Mouse (Mus musculus): Measurements from ENCODE around the gene Cpa4. TPM values are rescaled to one million over a fixed set of nuclear protein-coding genes. Genes with fewer than 3 reads are reported as not detected.

The Cpa4 gene
- total and polyA plus RNA-seq, 3 experiments = not detected

DNA sequence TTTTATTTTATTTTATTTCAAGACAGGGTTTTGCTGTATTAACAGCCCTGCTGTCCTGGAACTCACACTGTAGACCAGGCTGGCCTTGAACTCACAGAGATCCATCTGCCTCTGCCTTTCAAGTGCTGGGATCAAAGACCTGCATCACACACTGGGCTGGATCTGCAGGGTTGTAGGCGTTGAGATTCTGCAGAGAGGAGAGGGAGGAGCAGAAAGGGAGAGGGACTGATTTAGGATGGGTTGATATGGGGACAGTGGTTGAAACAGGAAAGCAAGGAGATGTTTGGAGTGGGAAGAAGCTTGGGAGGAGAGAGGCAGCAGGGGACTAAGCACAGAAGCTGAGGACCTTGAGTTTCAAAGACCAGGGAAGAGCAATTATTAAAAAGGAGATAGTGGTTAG lies 8.4 kb upstream of the Cpa4 start:
- TF ChIP-seq MYC (IDR thresholded peaks at IDR 0.05; ENCODE audit: low read depth, low read length) (no peak), SIN3A (IDR thresholded peaks at IDR 0.05; ENCODE audit: low read length) (no peak), POLR2AphosphoS2 (IDR thresholded peaks at IDR 0.05; ENCODE audit: low read depth, low read length) (no peak), ZMIZ1 (IDR thresholded peaks at IDR 0.05; ENCODE audit: low read depth, low read length) (no peak), USF2 (conservative IDR thresholded peaks at IDR 0.05; ENCODE audit: low read depth, low read length) (no peak), MAZ (IDR thresholded peaks at IDR 0.05; ENCODE audit: low read depth, low read length) (no peak), KAT2A (IDR thresholded peaks at IDR 0.05; ENCODE audit: insufficient replicate concordance, low read length) (no peak), RCOR1 (conservative IDR thresholded peaks at IDR 0.05; ENCODE audit: low read depth, low read length) (no peak), CHD1 (IDR thresholded peaks at IDR 0.05; ENCODE audit: low read depth, low read length) (no peak), CTCF (conservative IDR thresholded peaks at IDR 0.05 in 1 of 2, IDR thresholded peaks at IDR 0.05 in 1 of 2; ENCODE audit: low read depth in 2 of 2, low read length in 2 of 2) (no peak), ZNF384 (IDR thresholded peaks at IDR 0.05; ENCODE audit: low read depth, low read length) (no peak), TCF12 (IDR thresholded peaks at IDR 0.05; ENCODE audit: low read depth, low read length) (no peak), JUN (IDR thresholded peaks at IDR 0.05; ENCODE audit: insufficient read depth, low read depth, low read length) (no peak), ETS1 (conservative IDR thresholded peaks at IDR 0.05; ENCODE audit: low read depth, low read length) (no peak), BHLHE40 (IDR thresholded peaks at IDR 0.05; ENCODE audit: low read depth, low read length) (no peak), UBTF (IDR thresholded peaks at IDR 0.05; ENCODE audit: low read depth, low read length) (no peak), JUND (conservative IDR thresholded peaks at IDR 0.05; ENCODE audit: low read depth, low read length) (no peak), USF1 (IDR thresholded peaks at IDR 0.05; ENCODE audit: low read depth, low read length) (no peak), NELFE (IDR thresholded peaks at IDR 0.05; ENCODE audit: low read depth, low read length) (no peak), PAX5 (IDR thresholded peaks at IDR 0.05; ENCODE audit: low read length) (no peak)
- no peaks in the 10 kb centered on the region for H3K9me3 ChIP-seq (replicated peaks; ENCODE audit: low read length)
- H3K27me3 ChIP-seq (replicated peaks) = no peaks in the 10 kb centered on the region
- H3K4me3 ChIP-seq (replicated peaks in 1 of 3; ENCODE audit: low read depth in 2 of 3, low read length in 2 of 3, poor library complexity in 1 of 3) = no peak overlapping the region
- no peak for DNase-seq (ENCODE audit: extremely low read depth)
- dilution Hi-C loops (cut with MboI; ENCODE audit: extremely low pct_ligation_motif_present, extremely low pct_unique_long_range_greater_than_20kb, low sequenced_read_pairs) = no loop called here
- no peaks in the 10 kb centered on the region for H3K4me1 ChIP-seq (ENCODE audit: control insufficient read depth in 1 of 2, insufficient read depth in 2 of 2)
- H3K36me3 ChIP-seq (replicated peaks in 1 of 2; ENCODE audit: control insufficient read depth in 1 of 2, insufficient read depth in 1 of 2, low read length in 1 of 2) = no peaks in the 10 kb centered on the region
- in situ Hi-C loops (cut with MboI; ENCODE audit: low pct_ligation_motif_present, low pct_unique_long_range_greater_than_20kb, low sequenced_read_pairs) = no loop called here
- H3K79me2 ChIP-seq (replicated peaks; ENCODE audit: control insufficient read depth, extremely low read depth, insufficient read depth, poor library complexity, severe bottlenecking) = no peaks in the 10 kb centered on the region
- H3K27ac ChIP-seq (ENCODE audit: insufficient read depth, low read depth) = no peak overlapping the region
- H3K4me2 ChIP-seq (ENCODE audit: insufficient read depth, low read depth, poor library complexity, severe bottlenecking) = no peak overlapping the region
- no peak overlapping the region for H3K9ac ChIP-seq (ENCODE audit: insufficient read depth, low read depth)

DNA sequence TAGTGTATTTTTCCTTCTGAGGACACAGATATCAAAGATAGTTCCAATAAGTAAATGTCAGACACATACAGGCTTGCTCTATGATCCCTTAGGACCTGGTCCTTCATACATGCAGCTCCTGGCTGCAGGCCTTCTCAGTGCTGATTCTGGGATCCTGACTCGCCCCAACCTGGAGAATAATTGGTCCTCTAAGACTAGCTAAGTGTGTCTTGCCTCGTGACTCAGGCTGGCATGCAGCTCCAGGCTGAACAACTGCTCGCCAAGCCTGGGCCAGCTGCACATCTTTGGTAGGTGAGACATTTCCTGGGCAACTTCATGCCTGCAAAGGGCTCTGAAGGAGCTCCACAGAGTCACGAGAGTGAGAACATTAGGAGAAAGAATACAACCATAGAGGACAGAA lies 6.0 kb upstream of the Cpa4 start:
- TF ChIP-seq ZMIZ1 (IDR thresholded peaks at IDR 0.05; ENCODE audit: low read depth, low read length) (no peak), MAFK (IDR thresholded peaks at IDR 0.05; ENCODE audit: insufficient replicate concordance, low read length) (no peak), GABPA (IDR thresholded peaks at IDR 0.05; ENCODE audit: insufficient replicate concordance, low read depth, low read length) (no peak), CTCF (conservative IDR thresholded peaks at IDR 0.05 in 1 of 2, IDR thresholded peaks at IDR 0.05 in 1 of 2; ENCODE audit: low read depth in 2 of 2, low read length in 2 of 2) (no peak), NELFE (IDR thresholded peaks at IDR 0.05; ENCODE audit: low read depth, low read length) (no peak), RCOR1 (conservative IDR thresholded peaks at IDR 0.05; ENCODE audit: low read depth, low read length) (no peak), ELF1 (IDR thresholded peaks at IDR 0.05; ENCODE audit: low read depth, low read length) (no peak), ZKSCAN1 (IDR thresholded peaks at IDR 0.05; ENCODE audit: borderline replicate concordance, low read depth, low read length) (no peak), POLR2A (IDR thresholded peaks at IDR 0.05; ENCODE audit: low read depth, low read length) (no peak), E2F4 (IDR thresholded peaks at IDR 0.05; ENCODE audit: insufficient replicate concordance, low read depth, low read length) (no peak), SIN3A (IDR thresholded peaks at IDR 0.05; ENCODE audit: low read length) (no peak), JUN (IDR thresholded peaks at IDR 0.05; ENCODE audit: insufficient read depth, low read depth, low read length) (no peak), SMC3 (IDR thresholded peaks at IDR 0.05; ENCODE audit: low read depth, low read length) (no peak), RAD21 (IDR thresholded peaks at IDR 0.05; ENCODE audit: low read depth, low read length) (no peak), EP300 (IDR thresholded peaks at IDR 0.05; ENCODE audit: low read length) (no peak), CHD1 (IDR thresholded peaks at IDR 0.05; ENCODE audit: low read depth, low read length) (no peak), MAZ (IDR thresholded peaks at IDR 0.05; ENCODE audit: low read depth, low read length) (no peak), TCF12 (IDR thresholded peaks at IDR 0.05; ENCODE audit: low read depth, low read length) (no peak)
- no peaks in the 10 kb centered on the region for H3K79me2 ChIP-seq (replicated peaks; ENCODE audit: control insufficient read depth, extremely low read depth, insufficient read depth, poor library complexity, severe bottlenecking)
- no peak for DNase-seq (ENCODE audit: extremely low read depth)
- no peaks in the 10 kb centered on the region for H3K9me3 ChIP-seq (replicated peaks; ENCODE audit: low read length)
- no peak overlapping the region for H3K4me2 ChIP-seq (ENCODE audit: insufficient read depth, low read depth, poor library complexity, severe bottlenecking)
- H3K9ac ChIP-seq (ENCODE audit: insufficient read depth, low read depth) = no peak overlapping the region
- in situ Hi-C loops (cut with MboI; ENCODE audit: low pct_ligation_motif_present, low pct_unique_long_range_greater_than_20kb, low sequenced_read_pairs) (no loop called here), dilution Hi-C loops (cut with MboI; ENCODE audit: extremely low pct_ligation_motif_present, extremely low pct_unique_long_range_greater_than_20kb, low sequenced_read_pairs) (no loop called here)
- no peak overlapping the region for H3K4me3 ChIP-seq (replicated peaks in 1 of 3; ENCODE audit: low read depth in 2 of 3, low read length in 2 of 3, poor library complexity in 1 of 3)
- H3K27me3 ChIP-seq (replicated peaks) = no peaks in the 10 kb centered on the region
- H3K36me3 ChIP-seq (replicated peaks in 1 of 2; ENCODE audit: control insufficient read depth in 1 of 2, insufficient read depth in 1 of 2, low read length in 1 of 2) = no peaks in the 10 kb centered on the region
- H3K4me1 ChIP-seq (ENCODE audit: control insufficient read depth in 1 of 2, insufficient read depth in 2 of 2) = no peaks in the 10 kb centered on the region
- no peak overlapping the region for H3K27ac ChIP-seq (ENCODE audit: insufficient read depth, low read depth)
